Mouse (Mus musculus) thymus, postnatal 14 days (tissue): ENCODE measurements around the gene Dlgap1.
"Not testable (repeated sequence)": the region's sequence is repeated elsewhere in the genome, so short reads cannot be mapped to it uniquely, and the experiment has no call there.

ENCODE experiments used
- DNase-seq: peaks from one replicate; pipeline ENCODE4 v3.0.0; 2021

Gene Dlgap1

GRCm38 (mm10) chr17:70550793-70551192 lies 581.9 kb downstream of the Dlgap1 start:
- no peak for DNase-seq

GRCm38 (mm10) chr17:70561547-70561946 lies 592.7 kb downstream of the Dlgap1 start:
- no peak for DNase-seq

- DNase-seq: no peak
These were observed 602.0 kb downstream of the Dlgap1 start for GRCm38 (mm10) chr17:70570848-70571247.

- no peak for DNase-seq
These were observed 614.2 kb downstream of the Dlgap1 start for GRCm38 (mm10) chr17:70583042-70583441.

GRCm38 (mm10) chr17:70586735-70587425 lies 618.0 kb downstream of the Dlgap1 start:
- no peak for DNase-seq

GRCm38 (mm10) chr17:70587975-70588630 lies 619.2 kb downstream of the Dlgap1 start:
- not testable (repeated sequence) for DNase-seq

- no peak for DNase-seq
These were observed 619.8 kb downstream of the Dlgap1 start for GRCm38 (mm10) chr17:70588691-70589090.

GRCm38 (mm10) chr17:70589140-70589539 lies 620.3 kb downstream of the Dlgap1 start:
- no peak for DNase-seq

- no peak for DNase-seq
These were observed 621.6 kb downstream of the Dlgap1 start for GRCm38 (mm10) chr17:70590506-70590905.

GRCm38 (mm10) chr17:70594277-70594676 lies 625.4 kb downstream of the Dlgap1 start:
- DNase-seq: no peak

GRCm38 (mm10) chr17:70596326-70596725 lies 627.5 kb downstream of the Dlgap1 start:
- no peak for DNase-seq

GRCm38 (mm10) chr17:70600462-70600861 lies 631.6 kb downstream of the Dlgap1 start:
- DNase-seq: no peak

- DNase-seq: no peak
These were observed 633.2 kb downstream of the Dlgap1 start for GRCm38 (mm10) chr17:70602051-70602450.

- no peak for DNase-seq
These were observed 636.8 kb downstream of the Dlgap1 start for GRCm38 (mm10) chr17:70605659-70606058.

GRCm38 (mm10) chr17:70612171-70612570 lies 643.3 kb downstream of the Dlgap1 start:
- no peak for DNase-seq

- DNase-seq: no peak
These were observed 645.0 kb downstream of the Dlgap1 start for GRCm38 (mm10) chr17:70613897-70614296.

GRCm38 (mm10) chr17:70614407-70615060 lies 645.7 kb downstream of the Dlgap1 start:
- no peak for DNase-seq

GRCm38 (mm10) chr17:70622493-70622892 lies 653.6 kb downstream of the Dlgap1 start:
- no peak for DNase-seq

- DNase-seq: no peak
These were observed 657.5 kb downstream of the Dlgap1 start for GRCm38 (mm10) chr17:70626396-70626795.

- no peak for DNase-seq
These were observed 658.1 kb downstream of the Dlgap1 start for GRCm38 (mm10) chr17:70626925-70627324.

- DNase-seq: no peak
These were observed 660.9 kb downstream of the Dlgap1 start for GRCm38 (mm10) chr17:70629653-70630378.

GRCm38 (mm10) chr17:70633181-70633944 lies 664.5 kb downstream of the Dlgap1 start:
- peak; percentile 43 for DNase-seq

GRCm38 (mm10) chr17:70643211-70643610 lies 674.3 kb downstream of the Dlgap1 start:
- DNase-seq: no peak
